Mouse (Mus musculus): ENCODE results near the gene Tmem205. TPM values are rescaled to one million over a fixed set of nuclear protein-coding genes. Genes with fewer than 3 reads are reported as not detected.

The Tmem205 gene
- 41.3 and 46.5 TPM in 2 replicates for polyA plus RNA-seq (2015; fragmentation: Nextera tagmentation; extraction: Ambion mirVana)

DNA sequence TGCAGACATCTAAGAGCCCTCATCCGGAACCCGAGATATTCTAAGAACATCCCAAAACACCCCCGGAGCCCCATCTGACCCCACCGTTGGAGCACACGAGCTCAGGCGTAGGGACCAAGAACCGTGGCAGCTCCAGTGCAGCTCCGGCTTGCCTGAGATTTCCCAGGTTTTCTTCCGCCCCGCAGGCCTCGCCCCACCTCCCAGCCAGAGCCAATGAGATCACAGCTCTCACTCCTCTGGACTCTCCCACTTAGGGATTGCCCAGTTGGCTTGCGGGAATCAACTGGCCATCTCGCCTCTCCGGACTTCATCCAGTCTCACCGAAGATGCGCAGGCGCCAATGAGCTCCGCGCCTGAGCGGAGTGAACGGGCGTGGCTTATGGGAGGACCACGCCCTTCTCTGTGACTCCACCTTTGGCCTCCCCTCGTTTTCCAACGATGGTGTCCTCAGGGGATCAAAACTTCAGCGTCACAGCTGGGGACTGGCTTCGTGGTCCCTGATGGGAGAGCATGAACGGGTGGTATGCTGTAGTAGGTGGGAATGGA, at the start of gene Tmem205, which contains the start of gene Ccdc159:
Tmem205 (minus strand) TSS at position 349 of the 546 bp plus-strand sequence.
Ccdc159 (plus strand) TSS at position 264 of the 546 bp plus-strand sequence.
- under 1% methylated on average over 28 of the region's 28 CpGs for WGBS
- Histone ChIP-seq H3K9me3 (no peaks in the 10 kb centered on the region; the same call in 1 of the 2 replicates), H3K36me3 (peaks cover 9% of the 10 kb centered on the region), H3K4me2 (replicated peaks) (peak within 1 kb of the TSS; percentile 75), H3K9ac (peak within 1 kb of the TSS; percentile 77), H3K27ac (peak within 1 kb of the TSS; percentile 55; the same call in 1 of the 2 replicates), H3K4me1 (peaks cover 13% of the 10 kb centered on the region), H3K4me3 (peak within 1 kb of the TSS; percentile 58), H3K27me3 (no peaks in the 10 kb centered on the region)
- ATAC-seq (ENCODE audit: low FRiP score, low read depth), result peak; percentile 98

DNA sequence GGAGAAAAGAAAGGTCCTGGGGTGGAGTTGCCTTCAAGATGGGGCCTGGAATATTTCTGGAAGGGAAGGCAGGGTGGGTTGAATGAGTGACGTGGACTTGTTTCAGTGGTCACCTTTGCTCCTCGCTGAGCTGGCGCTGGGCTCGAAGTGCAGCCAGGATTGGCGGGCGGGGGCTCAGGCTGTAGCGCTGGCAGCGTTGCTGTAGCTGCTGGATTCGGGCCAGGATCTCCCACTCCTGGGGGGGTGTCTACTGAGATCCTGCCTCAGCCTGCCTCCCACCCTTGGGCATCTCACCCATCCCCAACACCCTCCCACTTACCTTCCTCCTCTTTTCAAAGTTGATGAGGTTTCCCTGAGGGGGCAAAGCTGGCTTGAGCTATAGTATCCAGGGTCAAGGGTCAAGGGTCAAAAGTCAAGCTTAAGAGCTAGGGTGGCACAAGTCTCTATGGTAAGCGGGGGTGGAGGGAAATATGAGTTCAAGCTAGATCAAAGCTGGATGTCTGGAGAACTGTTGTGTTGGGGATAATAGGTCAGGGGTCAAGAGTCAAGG, 49.3 kb upstream of the Tmem205 start:
- 85% methylated on average over 10 of the region's 10 CpGs for WGBS
- H3K9ac ChIP-seq, result no peak overlapping the region
- H3K27ac ChIP-seq, result no peak overlapping the region
- H3K36me3 ChIP-seq, result no peaks in the 10 kb centered on the region
- no peak for ATAC-seq (ENCODE audit: low FRiP score, low read depth)
- no peaks in the 10 kb centered on the region for H3K4me1 ChIP-seq
- no peak overlapping the region for H3K4me2 ChIP-seq (replicated peaks)
- H3K27me3 ChIP-seq, result no peaks in the 10 kb centered on the region
- H3K4me3 ChIP-seq, result no peak overlapping the region
- no peaks in the 10 kb centered on the region for H3K9me3 ChIP-seq

DNA sequence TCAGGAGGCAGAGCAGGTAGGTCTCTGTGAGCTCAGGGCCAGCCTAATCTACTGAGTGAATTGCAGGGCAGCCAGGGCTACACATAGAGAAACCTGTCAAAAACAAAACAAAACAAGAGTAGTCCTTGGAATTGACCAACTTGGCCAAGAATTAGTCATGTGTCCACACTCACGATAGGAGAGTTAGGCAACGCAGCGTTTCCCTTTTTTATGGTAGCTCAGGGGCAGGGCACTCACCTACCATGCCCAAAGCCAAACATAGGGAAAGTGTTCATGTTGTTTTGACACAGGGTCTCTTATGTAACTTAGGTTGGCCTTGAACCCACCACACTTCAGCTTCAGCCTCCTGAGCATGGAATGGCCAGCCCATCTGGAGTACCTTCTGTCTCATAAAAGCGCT, 41.9 kb upstream of the Tmem205 start:
- no peak overlapping the region for H3K4me2 ChIP-seq (replicated peaks)
- no peak overlapping the region for H3K9ac ChIP-seq
- H3K9me3 ChIP-seq, result no peaks in the 10 kb centered on the region
- H3K27me3 ChIP-seq, result peaks cover 4% of the 10 kb centered on the region; the same call in 1 of the 2 replicates
- H3K36me3 ChIP-seq, result no peaks in the 10 kb centered on the region
- no peak overlapping the region for H3K27ac ChIP-seq
- H3K4me1 ChIP-seq, result no peaks in the 10 kb centered on the region
- ATAC-seq (ENCODE audit: low FRiP score, low read depth), result no peak
- no peak overlapping the region for H3K4me3 ChIP-seq
- WGBS, result 83% methylated on average over 4 of the region's 4 CpGs

DNA sequence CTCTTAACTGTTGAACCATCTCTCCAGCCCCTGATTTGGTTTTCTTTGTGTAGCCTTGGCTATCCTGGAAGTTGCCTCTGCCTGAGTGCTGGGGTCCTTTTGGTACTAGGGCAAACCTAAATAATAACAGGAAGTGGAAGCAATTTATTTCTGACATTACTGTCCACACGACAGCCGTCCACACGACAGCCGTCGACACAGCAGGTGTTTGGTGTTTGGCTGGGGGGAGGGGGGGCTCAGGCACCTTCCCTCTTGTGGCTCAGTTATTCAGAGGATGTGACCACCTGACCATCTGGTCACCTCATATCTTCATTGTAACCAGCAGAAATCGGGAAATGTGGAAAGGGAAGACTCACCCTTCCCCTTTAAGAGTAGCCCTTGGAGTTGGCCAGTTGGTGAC, 41.5 kb upstream of the Tmem205 start:
- Histone ChIP-seq H3K9me3 (no peaks in the 10 kb centered on the region), H3K4me1 (no peaks in the 10 kb centered on the region), H3K4me2 (replicated peaks) (no peak overlapping the region), H3K27ac (no peak overlapping the region), H3K9ac (no peak overlapping the region), H3K36me3 (no peaks in the 10 kb centered on the region), H3K4me3 (no peak overlapping the region), H3K27me3 (peaks cover 8% of the 10 kb centered on the region)
- ATAC-seq (ENCODE audit: low FRiP score, low read depth), result no peak
- 56% methylated on average over 6 of the region's 6 CpGs for WGBS

DNA sequence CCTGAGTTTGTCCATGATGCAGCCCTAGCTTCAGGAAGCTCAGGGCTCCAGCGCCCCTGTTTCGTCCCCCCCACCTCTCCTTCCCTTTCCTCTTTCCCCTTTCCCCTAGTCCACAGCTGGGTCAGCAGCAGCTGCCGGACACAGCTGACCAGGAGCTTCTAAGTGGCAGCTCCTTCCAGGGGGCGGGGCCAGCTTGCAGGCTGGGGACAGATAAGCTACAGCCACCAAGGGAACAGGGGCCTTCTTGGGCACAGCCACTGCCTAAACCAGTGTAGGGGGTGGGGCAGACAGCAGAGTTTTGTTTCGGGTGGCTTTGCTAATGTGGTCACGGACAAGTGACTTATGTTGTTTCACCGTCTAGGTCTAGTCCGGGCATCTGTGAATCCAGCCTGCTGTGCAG, 36.1 kb upstream of the Tmem205 start, which contains the start of gene Epor:
Epor (minus strand) TSS at position 90 of the 400 bp plus-strand sequence.
- Histone ChIP-seq H3K36me3 (peaks cover 2% of the 10 kb centered on the region; the same call in 1 of the 2 replicates), H3K9ac (peak within 1 kb of the TSS; percentile 62), H3K9me3 (no peaks in the 10 kb centered on the region), H3K27me3 (peaks cover 61% of the 10 kb centered on the region), H3K27ac (no peak within 1 kb of the TSS), H3K4me3 (peak within 1 kb of the TSS; percentile 45), H3K4me1 (peaks cover 34% of the 10 kb centered on the region), H3K4me2 (replicated peaks) (peak within 1 kb of the TSS; percentile 91)
- 29% methylated on average over 7 of the region's 8 CpGs for WGBS
- no peak for ATAC-seq (ENCODE audit: low FRiP score, low read depth)

DNA sequence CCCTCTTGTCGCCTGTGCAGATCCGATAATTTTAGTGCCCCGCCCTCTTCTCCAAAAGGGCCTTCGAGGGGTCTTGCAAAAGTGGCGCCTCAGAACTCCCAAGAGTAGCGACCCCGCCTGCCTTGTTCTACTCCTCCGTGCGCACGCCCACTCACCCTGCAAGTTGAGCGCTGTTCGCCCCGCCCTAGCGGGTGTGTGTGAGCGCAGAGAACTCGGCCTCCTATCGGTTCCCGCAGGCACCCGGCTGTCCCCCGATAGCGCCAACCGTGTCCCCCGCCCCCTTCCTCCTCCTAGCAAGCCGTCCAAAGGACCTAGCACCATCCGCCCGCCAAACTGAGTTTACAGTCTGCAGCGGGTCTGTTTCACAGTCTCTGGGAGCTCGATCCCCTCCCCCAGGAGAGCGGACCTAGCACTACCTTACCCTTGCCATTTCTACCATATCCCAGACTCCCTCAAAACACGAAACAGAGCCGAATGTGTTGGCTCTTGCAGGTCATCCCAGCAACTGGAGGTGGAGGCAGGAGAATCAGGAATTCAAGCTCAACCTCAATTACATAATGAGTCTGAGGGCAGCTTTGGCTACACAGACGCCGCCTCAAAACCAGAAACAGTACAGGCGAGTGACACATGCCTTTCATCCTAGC, 35.2 kb upstream of the Tmem205 start:
- peaks cover 5% of the 10 kb centered on the region; the same call in 1 of the 2 replicates for H3K36me3 ChIP-seq
- 3% methylated on average over 34 of the region's 34 CpGs for WGBS
- H3K9me3 ChIP-seq, result no peaks in the 10 kb centered on the region
- peak; percentile 33; the same call in 1 of the 2 replicates for ATAC-seq (ENCODE audit: low FRiP score, low read depth)
- peaks cover 34% of the 10 kb centered on the region for H3K4me1 ChIP-seq
- H3K27me3 ChIP-seq, result peaks cover 61% of the 10 kb centered on the region
- H3K4me2 ChIP-seq (replicated peaks), result peak overlapping the region; percentile 91
- H3K9ac ChIP-seq, result peak overlapping the region; percentile 62
- peak overlapping the region; percentile 45 for H3K4me3 ChIP-seq
- H3K27ac ChIP-seq, result no peak overlapping the region

DNA sequence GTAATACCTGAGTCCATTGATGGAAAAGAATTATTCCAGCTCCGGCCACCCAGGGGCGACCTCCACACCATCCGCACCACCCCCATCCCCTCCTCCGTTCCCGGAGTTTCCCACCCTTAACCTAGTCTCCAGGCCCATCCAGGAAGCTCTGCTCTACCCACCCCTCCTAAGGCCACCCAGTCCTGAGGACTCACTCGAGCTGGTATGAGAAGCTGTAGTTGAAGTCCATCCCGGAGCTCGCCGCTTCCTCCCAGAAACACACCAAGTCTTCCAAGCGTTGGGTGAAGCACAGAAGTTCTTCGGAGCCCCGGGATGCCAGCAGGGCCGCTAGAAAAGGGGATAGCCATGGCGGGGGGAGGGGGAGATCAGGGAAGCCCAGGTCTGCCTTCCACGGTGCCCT, 34.7 kb upstream of the Tmem205 start:
- WGBS, result under 1% methylated on average over 15 of the region's 15 CpGs
- peak; percentile 38; the same call in 1 of the 2 replicates for ATAC-seq (ENCODE audit: low FRiP score, low read depth)
- Histone ChIP-seq H3K27ac (no peak overlapping the region), H3K9me3 (no peaks in the 10 kb centered on the region), H3K9ac (peak overlapping the region; percentile 62), H3K27me3 (peaks cover 61% of the 10 kb centered on the region), H3K4me3 (peak overlapping the region; percentile 45), H3K4me1 (peaks cover 34% of the 10 kb centered on the region), H3K36me3 (peaks cover 5% of the 10 kb centered on the region; the same call in 1 of the 2 replicates), H3K4me2 (replicated peaks) (peak overlapping the region; percentile 91)

DNA sequence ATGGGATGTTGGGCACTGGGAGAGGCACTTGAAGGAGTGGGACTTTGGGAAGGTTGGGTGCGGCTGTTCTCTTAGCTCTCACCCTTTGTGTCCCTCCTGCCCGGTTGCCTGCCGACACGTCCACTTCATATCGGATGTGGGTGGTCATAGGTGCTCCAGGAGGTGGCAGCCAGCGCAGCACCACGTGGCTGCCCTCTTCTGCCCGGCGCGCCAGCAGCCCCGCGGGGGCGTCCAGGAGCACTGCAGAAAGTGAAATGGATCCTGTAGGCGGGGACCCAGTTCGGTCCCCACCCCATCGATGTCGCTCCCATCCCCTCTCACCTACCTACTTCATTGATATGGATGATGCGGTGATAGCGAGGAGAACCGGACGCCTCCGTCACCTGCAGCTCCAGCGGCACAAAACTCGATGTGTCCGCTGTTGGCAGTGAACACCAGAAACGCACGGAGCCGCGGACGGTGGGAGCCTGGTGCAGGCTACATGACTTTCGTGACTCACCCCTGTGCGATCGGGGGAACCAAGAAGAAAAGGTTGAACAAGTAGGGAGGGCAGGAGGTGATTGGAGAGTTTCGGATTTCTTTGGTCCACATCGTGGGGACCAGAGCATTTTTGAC, 34.1 kb upstream of the Tmem205 start:
- 1% methylated on average over 35 of the region's 35 CpGs for WGBS
- no peak for ATAC-seq (ENCODE audit: low FRiP score, low read depth)
- Histone ChIP-seq H3K4me1 (peaks cover 38% of the 10 kb centered on the region), H3K27ac (no peak overlapping the region), H3K27me3 (peaks cover 61% of the 10 kb centered on the region), H3K9me3 (no peaks in the 10 kb centered on the region), H3K36me3 (peaks cover 5% of the 10 kb centered on the region; the same call in 1 of the 2 replicates), H3K4me3 (peak overlapping the region; percentile 45), H3K4me2 (replicated peaks) (peak overlapping the region; percentile 91), H3K9ac (no peak overlapping the region)

DNA sequence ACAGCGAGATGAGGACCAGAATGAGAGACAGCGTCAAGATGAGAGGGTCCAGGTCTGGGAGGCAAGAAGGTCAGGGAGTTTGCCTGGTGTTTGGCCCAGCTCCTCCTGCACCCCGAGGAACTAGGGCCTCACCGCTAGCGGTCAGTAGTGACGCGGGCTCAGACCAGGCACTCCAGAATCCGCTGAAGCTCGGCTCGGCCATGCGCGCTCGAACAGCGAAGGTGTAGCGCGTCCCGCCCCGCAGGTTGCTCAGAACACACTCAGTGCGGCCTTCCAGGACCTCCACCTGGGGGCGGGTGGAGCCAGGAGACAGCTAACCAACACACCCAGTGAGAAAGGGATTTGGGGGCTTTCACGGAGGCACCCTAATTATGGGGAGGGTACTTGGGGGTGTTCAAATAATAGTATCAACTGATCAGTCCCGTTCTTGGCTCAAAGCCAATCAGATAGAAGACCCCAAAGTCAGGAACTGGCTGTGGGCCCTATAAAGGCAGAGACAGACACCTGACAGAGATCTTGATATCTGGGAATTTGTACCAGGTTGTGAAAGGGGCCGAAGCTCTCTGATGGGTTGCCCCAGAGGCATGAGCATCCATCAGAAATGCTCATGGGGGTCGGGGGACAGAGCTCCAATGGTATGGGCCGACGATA, 33.3 kb upstream of the Tmem205 start:
- Histone ChIP-seq H3K4me3 (peak overlapping the region; percentile 45; the same call in 1 of the 2 replicates), H3K4me2 (replicated peaks) (peak overlapping the region; percentile 91), H3K27me3 (peaks cover 61% of the 10 kb centered on the region), H3K9me3 (no peaks in the 10 kb centered on the region), H3K4me1 (peaks cover 41% of the 10 kb centered on the region), H3K27ac (no peak overlapping the region), H3K36me3 (peaks cover 5% of the 10 kb centered on the region; the same call in 1 of the 2 replicates), H3K9ac (no peak overlapping the region)
- WGBS, result 9% methylated on average over 26 of the region's 26 CpGs
- ATAC-seq (ENCODE audit: low FRiP score, low read depth), result no peak

DNA sequence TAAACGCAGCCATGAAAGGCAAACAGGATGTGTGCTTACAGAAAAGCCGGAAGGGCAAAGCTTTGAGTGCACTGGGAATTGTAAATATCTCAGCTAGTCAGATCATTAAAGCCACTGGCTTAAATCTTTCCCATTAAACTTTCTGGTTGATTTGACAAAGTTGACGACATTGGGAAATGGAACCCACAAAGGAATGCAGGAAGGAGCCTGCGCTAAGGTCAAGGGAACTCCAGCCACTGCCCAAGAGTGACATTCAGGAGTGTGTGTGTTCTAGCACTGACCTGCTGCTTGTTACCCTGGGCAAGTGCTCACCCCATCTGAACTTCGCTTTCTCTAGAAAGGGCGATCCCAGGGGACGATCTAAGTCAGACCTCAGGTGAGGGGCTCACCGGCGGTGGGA, 32.8 kb upstream of the Tmem205 start:
- peaks cover 5% of the 10 kb centered on the region; the same call in 1 of the 2 replicates for H3K36me3 ChIP-seq
- H3K4me2 ChIP-seq (replicated peaks), result 0 out of 2 replicates have a peak overlapping the region, but pooled peaks have one; percentile 23
- H3K9me3 ChIP-seq, result no peaks in the 10 kb centered on the region
- H3K4me3 ChIP-seq, result peak overlapping the region; percentile 45; the same call in 1 of the 2 replicates
- H3K9ac ChIP-seq, result no peak overlapping the region
- H3K4me1 ChIP-seq, result peaks cover 41% of the 10 kb centered on the region
- 33% methylated on average over 9 of the region's 9 CpGs for WGBS
- H3K27me3 ChIP-seq, result peaks cover 61% of the 10 kb centered on the region
- no peak for ATAC-seq (ENCODE audit: low FRiP score, low read depth)
- H3K27ac ChIP-seq, result no peak overlapping the region

DNA sequence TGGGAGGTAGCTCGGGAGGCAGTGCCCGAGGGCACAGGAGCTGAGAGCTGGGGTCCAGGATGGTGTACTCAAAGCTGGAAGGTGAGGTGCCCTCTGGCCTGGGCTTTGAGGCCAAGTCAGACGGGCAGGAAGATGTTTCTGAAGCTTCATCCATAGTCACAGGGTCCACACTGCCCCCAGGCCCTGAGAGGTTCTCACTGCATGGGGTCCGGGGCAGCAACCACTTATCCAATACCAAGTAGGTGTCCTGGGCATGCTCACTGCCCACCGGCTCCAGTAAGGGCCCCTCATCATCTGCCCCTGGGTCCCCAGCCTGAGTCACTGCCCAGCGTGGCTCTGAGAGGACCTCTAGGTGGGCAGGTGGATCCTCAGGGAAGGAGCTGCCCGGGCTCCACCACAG, 31.9 kb upstream of the Tmem205 start:
- Histone ChIP-seq H3K36me3 (peaks cover 5% of the 10 kb centered on the region; the same call in 1 of the 2 replicates), H3K27ac (no peak overlapping the region), H3K27me3 (peaks cover 57% of the 10 kb centered on the region), H3K9ac (no peak overlapping the region), H3K4me2 (replicated peaks) (no peak overlapping the region), H3K4me1 (peaks cover 41% of the 10 kb centered on the region), H3K4me3 (no peak overlapping the region), H3K9me3 (no peaks in the 10 kb centered on the region)
- 89% methylated on average over 7 of the region's 7 CpGs for WGBS
- ATAC-seq (ENCODE audit: low FRiP score, low read depth), result no peak

Data from limb, embryonic 13.5 days (tissue).